Mouse (Mus musculus): Measurements from ENCODE around the gene Ptprg. TPM values are rescaled to one million over a fixed set of nuclear protein-coding genes. Genes with fewer than 3 reads are reported as not detected.

Ptprg gene
- total and polyA plus RNA-seq, 3 experiments, result not detected

DNA sequence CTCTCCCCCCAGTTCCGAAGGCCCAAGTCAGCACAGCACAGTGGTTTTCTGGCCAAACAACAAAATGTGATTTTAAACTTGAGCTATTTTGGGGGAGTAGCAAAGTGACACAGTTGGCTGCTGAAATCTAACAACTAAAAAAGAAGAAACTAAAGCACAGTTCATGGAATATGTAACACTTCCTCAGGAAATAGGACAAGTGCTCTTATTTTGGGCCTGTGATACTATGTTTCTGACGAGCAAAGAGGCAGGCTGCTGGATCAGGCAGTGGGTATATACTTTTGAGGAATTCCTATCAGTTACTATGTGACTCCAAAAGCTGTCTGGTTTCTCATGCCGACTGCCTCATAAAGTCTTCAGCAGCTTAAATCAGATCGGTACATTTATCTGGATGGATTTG, 8.1 kb downstream of the Ptprg start:
- Histone ChIP-seq H3K27me3 (ENCODE audit: control insufficient read depth in 1 of 2, insufficient read depth in 2 of 2, low read length in 2 of 2) (no peaks in the 10 kb centered on the region), H3K79me2 (ENCODE audit: control insufficient read depth, insufficient read depth, low read length, poor library complexity) (no peaks in the 10 kb centered on the region), H3K9me3 (replicated peaks; ENCODE audit: insufficient read depth, low read length) (no peaks in the 10 kb centered on the region), H3K9ac (ENCODE audit: control insufficient read depth, low read depth, low read length, poor library complexity, severe bottlenecking) (no peak overlapping the region), H3K27ac (ENCODE audit: control insufficient read depth, low read depth, low read length) (no peak overlapping the region), H3K4me3 (ENCODE audit: control insufficient read depth in 1 of 2, insufficient read depth in 1 of 2, low read depth in 2 of 2, low read length in 2 of 2) (no peak overlapping the region), H3K4me1 (ENCODE audit: control insufficient read depth in 1 of 2, insufficient read depth in 2 of 2, low read length in 2 of 2) (no peaks in the 10 kb centered on the region), H3K36me3 (ENCODE audit: control insufficient read depth in 1 of 2, insufficient read depth in 2 of 2, low read length in 2 of 2) (no peaks in the 10 kb centered on the region)
- no peak for DNase-seq (ENCODE audit: low read depth, low spot score)
- TF ChIP-seq RAD21 (IDR thresholded peaks at IDR 0.05; ENCODE audit: low read depth, low read length) (no peak), HCFC1 (IDR thresholded peaks at IDR 0.05; ENCODE audit: low read depth, low read length) (no peak), NELFE (IDR thresholded peaks at IDR 0.05; ENCODE audit: low read depth, low read length) (no peak), ZKSCAN1 (IDR thresholded peaks at IDR 0.05; ENCODE audit: low read depth, low read length) (no peak), MAZ (IDR thresholded peaks at IDR 0.05; ENCODE audit: low read depth, low read length) (no peak), ZC3H11A (IDR thresholded peaks at IDR 0.05; ENCODE audit: low read depth, low read length) (no peak), SIN3A (IDR thresholded peaks at IDR 0.05; ENCODE audit: low read length) (no peak), E2F4 (IDR thresholded peaks at IDR 0.05; ENCODE audit: borderline replicate concordance, low read depth, low read length) (no peak), ETS1 (IDR thresholded peaks at IDR 0.05; ENCODE audit: low read depth, low read length) (no peak), USF1 (IDR thresholded peaks at IDR 0.05; ENCODE audit: low read depth, low read length) (no peak), TAL1 (IDR thresholded peaks at IDR 0.05; ENCODE audit: low read length) (no peak), GATA1 (IDR thresholded peaks at IDR 0.05; ENCODE audit: low read depth, low read length) (no peak), ZMIZ1 (IDR thresholded peaks at IDR 0.05; ENCODE audit: low read depth, low read length) (no peak), POLR2A (IDR thresholded peaks at IDR 0.05; ENCODE audit: control insufficient read depth in 1 of 2, insufficient read depth in 1 of 2, low read depth in 1 of 2, low read length in 2 of 2, poor library complexity in 1 of 2) (no peak), KAT2A (conservative IDR thresholded peaks at IDR 0.05; ENCODE audit: low read depth, low read length) (no peak), GABPA (IDR thresholded peaks at IDR 0.05; ENCODE audit: low read depth, low read length) (no peak), CHD1 (IDR thresholded peaks at IDR 0.05; ENCODE audit: low read depth, low read length) (no peak)

- no peaks in the 10 kb centered on the region for H3K27me3 ChIP-seq (ENCODE audit: control insufficient read depth in 1 of 2, insufficient read depth in 2 of 2, low read length in 2 of 2)
These were observed 9.5 kb downstream of the Ptprg start for GRCm38 (mm10) chr14:11562870-11563269.

More at GRCm38 (mm10) chr14:11562870-11563269, 9.5 kb downstream of the Ptprg start:
- no peaks in the 10 kb centered on the region for H3K79me2 ChIP-seq (ENCODE audit: control insufficient read depth, insufficient read depth, low read length, poor library complexity)
- no peak overlapping the region for H3K27ac ChIP-seq (ENCODE audit: control insufficient read depth, low read depth, low read length)
- no peaks in the 10 kb centered on the region for H3K36me3 ChIP-seq (ENCODE audit: control insufficient read depth in 1 of 2, insufficient read depth in 2 of 2, low read length in 2 of 2)
- no peak overlapping the region for H3K4me3 ChIP-seq (ENCODE audit: control insufficient read depth in 1 of 2, insufficient read depth in 1 of 2, low read depth in 2 of 2, low read length in 2 of 2)
- no peak for TF ChIP-seq TAL1 (IDR thresholded peaks at IDR 0.05; ENCODE audit: low read length)
- TF ChIP-seq ELF1 (IDR thresholded peaks at IDR 0.05; ENCODE audit: low read depth, low read length), result no peak
- no peak for TF ChIP-seq TCF12 (IDR thresholded peaks at IDR 0.05; ENCODE audit: low read depth, low read length)
- DNase-seq (ENCODE audit: low read depth, low spot score), result no peak
- H3K9me3 ChIP-seq (replicated peaks; ENCODE audit: insufficient read depth, low read length), result no peaks in the 10 kb centered on the region
- no peaks in the 10 kb centered on the region for H3K4me1 ChIP-seq (ENCODE audit: control insufficient read depth in 1 of 2, insufficient read depth in 2 of 2, low read length in 2 of 2)
- no peak overlapping the region for H3K9ac ChIP-seq (ENCODE audit: control insufficient read depth, low read depth, low read length, poor library complexity, severe bottlenecking)
